Mouse (Mus musculus) neural tube, embryonic 14.5 days (tissue): ENCODE results near the gene Lctl. TPM values are rescaled to one million over a fixed set of nuclear protein-coding genes. Genes with fewer than 3 reads are reported as not detected.

ENCODE experiments used
- ATAC-seq: fragments of 200-750 bp; cut with Nextera tagmentation; 2 replicates; pipeline ENCODE4 v1.8.0; 2017; ENCODE audit warnings: low read depth, mild to moderate bottlenecking, moderate TSS enrichment, moderate library complexity
- H3K27ac ChIP-seq: fragments of 300-500 bp; sonication (generic); 2 replicates; pipeline ENCODE4 v1.5.1; 2014; ENCODE audit warnings: low read depth, mild to moderate bottlenecking, control low read depth, low read length, moderate library complexity, mixed read lengths
- H3K27me3 ChIP-seq: fragments of 300-500 bp; sonication (generic); 2 replicates; pipeline ENCODE4 v1.6.1; 2014; ENCODE audit warnings: low read length; ENCODE audit not compliant: control insufficient read depth, insufficient read depth
- H3K36me3 ChIP-seq: fragments of 300-500 bp; sonication (generic); 2 replicates; pipeline ENCODE4 v1.6.1; 2014; ENCODE audit warnings: low read length, mixed read lengths; ENCODE audit not compliant: control insufficient read depth, insufficient read depth
- H3K4me1 ChIP-seq: fragments of 300-500 bp; sonication (generic); 2 replicates; pipeline ENCODE4 v1.6.1; 2014; ENCODE audit warnings: low read length; ENCODE audit not compliant: control insufficient read depth, insufficient read depth
- H3K4me2 ChIP-seq: fragments of 300-500 bp; sonication (generic); 2 replicates; pipeline ENCODE4 v1.6.1; 2014; ENCODE audit warnings: mild to moderate bottlenecking, low read depth, low read length, control low read depth
- H3K4me3 ChIP-seq: fragments of 300-500 bp; sonication (generic); 2 replicates; pipeline ENCODE4 v1.5.1; 2014; ENCODE audit warnings: low read depth, low read length, control low read depth, mixed read lengths
- H3K9ac ChIP-seq: fragments of 300-500 bp; sonication (generic); replicated peaks from 2 replicates; pipeline ENCODE4 v1.6.1; 2014; ENCODE audit warnings: low read depth, mild to moderate bottlenecking, control low read depth, low read length, mixed read lengths
- H3K9me3 ChIP-seq: fragments of 300-500 bp; sonication (generic); 2 replicates; pipeline ENCODE4 v1.6.1; 2016; ENCODE audit warnings: low read length; ENCODE audit not compliant: control insufficient read depth
- WGBS: fragments of 180-500 bp; shearing (Covaris S2); extraction: QIAGEN DNeasy Blood & Tissue Kit; methylation state at CpG from one replicate; pipeline ENCODE4 v1.1.7; 2014; 5-methylcytosine and 5-hydroxymethylcytosine counted together
- polyA plus RNA-seq: library from polyadenylated mRNA; unstranded; fragments of >200 nt; fragmentation: Nextera tagmentation; extraction: Ambion mirVana; gene quantifications from 2 replicates; pipeline ENCODE4 v1.2.1, GENCODE M21; 2014

The Lctl gene
- polyA plus RNA-seq, 1 experiment from 2014 or later, result not detected

DNA sequence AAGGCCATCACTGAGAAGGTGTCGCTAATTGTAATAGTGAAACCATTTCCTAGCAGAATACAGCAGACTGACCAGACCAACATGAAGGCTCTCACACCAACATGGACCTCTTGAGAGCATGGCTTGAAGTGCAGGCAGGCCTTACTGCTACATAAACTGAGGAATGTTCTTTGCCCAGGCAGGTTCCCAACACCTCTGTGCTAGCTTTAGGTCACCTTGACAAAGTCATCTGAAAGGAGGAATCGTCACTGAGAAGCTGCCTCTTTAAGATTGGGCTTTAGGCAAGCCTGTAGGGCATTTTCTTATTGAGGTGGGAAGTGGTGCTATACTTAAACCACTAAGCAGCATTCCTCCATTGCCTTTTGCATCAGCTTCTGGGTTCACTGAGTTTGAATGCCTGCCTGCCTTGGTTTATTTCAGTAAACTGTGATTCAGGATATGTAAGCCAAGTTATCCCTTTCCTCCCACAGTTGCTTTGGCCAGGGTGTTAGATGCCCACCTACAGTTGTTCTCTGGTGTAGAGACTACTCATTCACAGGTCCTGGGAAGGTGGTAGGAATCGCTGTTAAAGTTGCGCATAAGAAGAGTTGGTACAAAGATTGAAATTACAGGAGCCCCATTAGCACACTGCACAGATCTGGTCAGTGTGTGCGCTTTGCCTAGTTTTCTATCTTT, 67.4 kb downstream of the Lctl start:
- H3K4me3 ChIP-seq, result no peak overlapping the region
- H3K4me1 ChIP-seq, result peaks cover 9% of the 10 kb centered on the region; the same call in 1 of the 2 replicates
- no peaks in the 10 kb centered on the region for H3K9me3 ChIP-seq
- H3K4me2 ChIP-seq, result no peak overlapping the region
- H3K36me3 ChIP-seq, result peaks cover 18% of the 10 kb centered on the region
- no peak overlapping the region for H3K9ac ChIP-seq
- no peaks in the 10 kb centered on the region for H3K27me3 ChIP-seq
- no peak for ATAC-seq
- no peak overlapping the region for H3K27ac ChIP-seq
- 94% methylated on average over 5 of the region's 5 CpGs for WGBS

Other genes with a start within 250 kb of the Lctl start
- gene Smad6, start 95.1 kb upstream of the Lctl start, polyA plus RNA-seq, result 1.0 and 2.2 TPM in 2 replicates
- gene Zwilch, start 56.0 kb downstream of the Lctl start, polyA plus RNA-seq, result 6.0 TPM in 2 replicates
- 628 and 681 TPM in 2 replicates for gene Rpl4, start 56.2 kb downstream of the Lctl start, polyA plus RNA-seq
- 27.9 and 29.0 TPM in 2 replicates for gene Snapc5, start 62.1 kb downstream of the Lctl start, polyA plus RNA-seq
- 2.6 and 3.4 TPM in 2 replicates for gene Uchl4, start 118.1 kb downstream of the Lctl start, polyA plus RNA-seq
- 59.7 and 61.5 TPM in 2 replicates for gene Map2k1, start 136.5 kb downstream of the Lctl start, polyA plus RNA-seq
- 60.1 and 68.5 TPM in 2 replicates for gene Tipin, start 164.4 kb downstream of the Lctl start, polyA plus RNA-seq
- 21.5 and 25.3 TPM in 2 replicates for gene Dis3l, start 224.1 kb downstream of the Lctl start, polyA plus RNA-seq